Mouse (Mus musculus) layer of hippocampus, adult 2 months (tissue): ENCODE data around the gene Gmcl1. TPM values are rescaled to one million over a fixed set of nuclear protein-coding genes. Genes with fewer than 3 reads are reported as not detected.

ENCODE experiments used
- DNase-seq, 2 experiments: peaks; one replicate each; pipeline ENCODE4 v3.0.0; 2022; ENCODE audit warnings: low spot score in 2 of 2
- H3K27ac ChIP-seq: fragments of 200-600 bp; 2 replicates; pipeline ENCODE4 v1.8.1; 2022
- H3K4me3 ChIP-seq: fragments of 200-600 bp; 2 replicates; pipeline ENCODE4 v1.8.1; 2022; ENCODE audit warnings: mild to moderate bottlenecking
- CTCF ChIP-seq: fragments of 200-600 bp; conservative IDR thresholded peaks from 2 replicates; pipeline ENCODE4 v1.8.1; 2022; ENCODE audit warnings: antibody characterized with exemption, mild to moderate bottlenecking, moderate library complexity
- total RNA-seq, 2 experiments: library from RNA; stranded (reverse); gene quantifications; 2 replicates each; pipeline ENCODE4 v1.2.3; 2021

Gene Gmcl1
- total RNA-seq, 2 experiments from 2014 or later: 28.3 to 31.5 TPM

DNA sequence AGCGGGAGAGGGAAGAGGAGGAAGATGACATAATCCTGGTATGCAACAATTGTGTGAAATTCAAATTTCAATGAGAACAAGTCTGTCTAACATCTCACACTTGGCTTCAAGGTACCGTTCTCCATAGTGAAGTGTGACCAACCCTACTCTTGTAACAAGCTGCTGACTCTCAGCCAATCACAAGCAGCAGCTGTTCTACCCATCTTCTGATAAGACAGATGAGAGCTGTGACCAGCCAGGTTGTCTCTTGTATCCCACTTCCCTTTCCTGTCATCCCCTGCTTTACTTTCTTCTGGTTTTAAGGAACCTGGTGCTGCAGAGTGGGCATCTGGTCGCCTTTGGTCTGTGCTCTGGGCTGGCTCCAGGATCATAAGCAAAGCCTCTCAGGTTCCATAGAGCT is 34.3 kb upstream of the Gmcl1 start:
- Histone ChIP-seq H3K4me3 (no peak overlapping the region), H3K27ac (no peak overlapping the region)
- no peak for TF ChIP-seq CTCF
- no peak for DNase-seq

DNA sequence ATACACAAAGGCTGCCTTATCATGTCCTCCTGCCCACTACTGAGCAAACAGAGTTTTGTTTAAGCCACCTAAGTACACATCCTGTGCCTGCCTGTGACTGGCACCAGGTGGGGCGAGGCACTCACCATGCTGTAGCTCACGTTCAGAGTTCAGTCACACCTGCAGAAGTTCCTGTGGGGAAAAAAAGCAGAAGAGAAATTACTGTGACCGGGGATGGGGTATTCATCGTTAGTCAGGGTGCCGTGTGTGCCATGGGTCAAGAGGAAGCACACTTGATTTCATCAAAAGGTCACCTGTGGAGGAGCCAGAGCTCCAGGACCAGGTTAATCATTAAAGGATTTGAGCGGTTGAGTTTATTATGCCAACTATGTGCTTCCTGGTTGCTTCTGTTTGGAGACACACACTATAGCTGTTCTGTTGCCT is 32.5 kb upstream of the Gmcl1 start:
- no peak for TF ChIP-seq CTCF
- Histone ChIP-seq H3K27ac (no peak overlapping the region), H3K4me3 (no peak overlapping the region)
- DNase-seq: no peak

DNA sequence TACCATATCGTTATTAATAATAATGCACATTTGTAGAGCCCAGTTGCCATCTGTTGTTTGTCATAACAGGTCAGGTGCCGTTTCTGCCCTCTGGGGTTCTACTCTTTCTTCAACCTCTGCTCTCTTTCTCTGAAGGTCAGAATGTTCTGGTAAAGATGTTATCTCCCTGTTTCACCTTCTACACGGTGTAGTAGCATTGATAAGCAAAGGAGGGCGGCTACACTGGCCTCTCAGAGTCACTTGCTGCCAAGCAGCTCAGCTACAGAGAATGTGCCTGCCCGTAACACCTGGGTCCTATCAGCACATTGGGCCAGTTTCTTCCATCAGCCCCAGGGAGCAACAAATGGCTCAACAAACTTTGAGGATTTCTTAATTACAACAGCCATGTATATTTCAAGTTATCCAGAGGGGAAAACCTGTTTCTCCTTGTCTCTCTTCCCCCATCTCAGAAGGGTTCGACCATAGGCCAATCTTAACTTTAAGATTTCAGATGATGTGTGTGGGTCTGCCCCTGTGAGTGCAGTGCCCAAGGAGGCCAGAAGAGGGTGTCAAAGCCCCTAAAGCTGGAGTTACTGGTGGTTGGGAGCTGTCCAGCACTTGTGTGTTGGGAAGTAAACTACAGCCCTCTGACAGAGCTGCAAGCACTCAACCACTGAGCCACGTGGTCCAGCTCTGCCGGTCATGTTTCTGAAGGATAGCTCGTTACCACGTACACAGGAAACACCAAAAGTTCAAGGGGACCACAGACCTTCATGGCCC is 21.1 kb upstream of the Gmcl1 start:
- H3K4me3 ChIP-seq: no peak overlapping the region
- 0 out of 2 replicates have a peak, but pooled peaks have one; percentile 14 for TF ChIP-seq CTCF
- no peak for DNase-seq
- H3K27ac ChIP-seq: no peak overlapping the region

DNA sequence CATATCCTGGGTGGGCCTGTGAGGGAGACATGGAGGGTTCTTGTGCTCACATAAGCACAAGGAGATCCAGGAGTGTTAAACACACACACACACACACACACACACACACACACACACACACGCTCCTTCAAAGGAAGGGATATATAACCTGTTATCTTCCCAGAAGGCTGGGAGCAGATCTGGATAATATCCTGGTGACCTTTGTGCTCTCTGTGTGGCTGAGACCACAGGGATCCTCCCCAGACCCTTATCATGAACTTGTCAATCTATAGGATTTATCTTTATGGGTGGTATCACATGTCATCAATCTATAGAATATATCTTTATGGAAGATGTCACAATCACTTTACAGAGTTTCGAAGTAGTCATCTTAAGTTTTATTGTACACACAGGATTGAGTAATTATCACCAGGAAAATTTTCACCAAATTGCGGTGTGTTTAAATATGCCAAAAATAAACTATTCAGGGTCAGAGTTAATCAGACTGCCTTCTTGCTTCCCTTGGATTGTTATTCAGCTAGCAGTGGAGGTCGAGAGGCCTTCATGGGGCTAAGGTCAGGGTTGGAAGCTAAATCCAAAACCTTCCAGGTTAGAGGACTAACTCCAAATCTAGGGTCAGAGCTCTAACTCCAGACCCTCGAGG is 19.8 kb upstream of the Gmcl1 start:
- no peak for TF ChIP-seq CTCF
- DNase-seq: no peak
- Histone ChIP-seq H3K4me3 (no peak overlapping the region), H3K27ac (no peak overlapping the region)

DNA sequence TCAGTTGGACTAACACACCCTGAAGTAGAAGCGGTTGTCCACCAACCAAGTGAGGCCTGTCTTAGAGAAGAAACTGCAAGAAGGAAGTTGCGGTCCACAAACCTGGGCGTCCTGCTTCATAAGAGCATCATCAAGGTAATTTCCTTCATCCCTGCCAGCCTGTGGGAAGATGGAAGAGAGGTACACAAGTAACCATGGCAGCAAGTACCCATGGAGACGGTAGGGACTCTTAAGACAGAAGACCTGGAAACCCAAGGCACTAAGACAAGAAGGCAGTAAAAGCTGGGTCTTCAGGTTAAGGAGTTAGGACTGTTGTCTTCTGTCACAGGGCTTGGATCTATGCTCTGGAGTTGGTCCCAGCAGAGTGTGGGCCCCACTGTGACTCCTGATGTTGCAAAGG is 17.8 kb upstream of the Gmcl1 start:
- Histone ChIP-seq H3K27ac (no peak overlapping the region), H3K4me3 (no peak overlapping the region)
- no peak for DNase-seq
- TF ChIP-seq CTCF: no peak

DNA sequence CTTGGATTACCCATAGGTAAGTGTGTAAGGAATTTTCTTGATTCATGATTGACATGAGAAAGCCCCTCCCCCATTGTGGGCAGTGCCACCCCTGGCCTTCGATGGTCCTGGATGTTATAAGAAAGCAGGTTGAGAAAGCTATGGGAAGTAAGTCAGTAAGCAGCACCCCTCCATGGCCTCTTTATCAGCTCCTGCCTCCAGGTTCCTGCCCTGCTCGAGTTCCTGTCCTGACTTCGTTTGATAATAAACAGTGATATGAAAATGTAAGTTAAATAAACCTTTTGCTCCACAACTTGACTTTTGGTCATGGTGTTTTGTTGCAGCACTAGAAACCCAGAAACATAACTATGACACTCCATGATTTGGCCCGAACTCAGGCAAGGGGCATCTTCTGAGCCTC is 16.6 kb upstream of the Gmcl1 start:
- Histone ChIP-seq H3K27ac (no peak overlapping the region), H3K4me3 (no peak overlapping the region)
- DNase-seq: no peak
- TF ChIP-seq CTCF: no peak

DNA sequence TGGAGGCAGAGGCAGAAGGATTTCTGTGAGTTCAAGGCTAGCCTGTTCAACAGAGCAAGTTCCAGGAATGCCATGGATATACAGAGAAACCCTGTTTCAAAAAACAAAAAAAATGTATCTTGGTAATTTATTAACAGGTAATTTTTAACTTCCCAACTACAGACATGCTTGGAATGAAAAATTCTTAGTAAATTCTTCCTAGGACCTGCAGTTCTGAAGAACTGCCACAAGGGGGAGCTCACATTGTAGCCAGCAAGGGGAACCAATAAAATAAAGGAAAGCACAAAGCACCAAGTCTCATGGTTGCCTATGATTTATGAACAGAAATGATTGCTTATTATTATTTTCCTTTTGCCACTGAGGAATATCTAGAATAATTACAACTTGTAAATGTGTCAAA is 14.0 kb upstream of the Gmcl1 start:
- peak; percentile 42 to 66 for DNase-seq
- TF ChIP-seq CTCF: peak; percentile 99
- Histone ChIP-seq H3K4me3 (no peak overlapping the region), H3K27ac (no peak overlapping the region)

DNA sequence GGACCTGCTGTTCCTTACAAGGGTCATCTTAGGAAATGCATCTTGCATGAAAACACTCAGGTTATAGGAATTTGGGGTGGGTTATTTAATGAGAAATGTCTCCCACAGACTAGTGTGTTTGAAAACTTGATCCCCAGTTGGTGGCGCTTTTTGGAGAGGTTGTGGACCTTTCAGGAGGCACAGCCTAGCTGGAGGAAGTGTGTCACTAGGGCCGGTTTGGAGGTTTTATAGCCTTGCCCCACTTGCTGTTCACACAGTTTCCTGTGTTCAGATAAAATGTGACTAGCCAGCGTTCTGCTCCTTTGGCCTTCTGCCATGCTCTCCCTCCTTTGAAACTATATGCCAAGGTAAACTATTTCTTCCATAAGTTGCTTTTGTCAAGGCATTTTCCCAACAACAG is 7.5 kb upstream of the Gmcl1 start:
- no peak for TF ChIP-seq CTCF
- no peak overlapping the region for H3K4me3 ChIP-seq
- no peak for DNase-seq
- no peak overlapping the region for H3K27ac ChIP-seq

DNA sequence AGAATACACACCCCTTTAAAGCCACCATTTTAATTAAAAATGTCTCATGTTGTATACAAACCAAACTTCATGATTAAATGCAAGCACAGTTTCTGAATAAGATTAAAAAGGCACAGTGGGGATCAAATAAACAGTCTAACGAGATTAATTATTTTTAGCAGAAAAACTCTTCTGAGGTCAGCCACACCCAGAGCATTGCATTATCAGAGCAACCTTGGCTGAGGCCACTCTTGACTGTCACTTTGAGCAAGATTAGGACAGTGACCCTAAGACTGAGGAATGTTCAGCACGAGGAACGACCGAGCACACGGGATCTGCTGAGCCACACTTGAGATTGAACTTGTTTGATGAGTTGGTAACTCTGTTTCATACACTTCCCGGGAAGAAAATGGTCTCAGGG is 3.6 kb upstream of the Gmcl1 start:
- no peak for TF ChIP-seq CTCF
- no peak overlapping the region for H3K4me3 ChIP-seq
- H3K27ac ChIP-seq: peak overlapping the region; percentile 49
- no peak for DNase-seq

DNA sequence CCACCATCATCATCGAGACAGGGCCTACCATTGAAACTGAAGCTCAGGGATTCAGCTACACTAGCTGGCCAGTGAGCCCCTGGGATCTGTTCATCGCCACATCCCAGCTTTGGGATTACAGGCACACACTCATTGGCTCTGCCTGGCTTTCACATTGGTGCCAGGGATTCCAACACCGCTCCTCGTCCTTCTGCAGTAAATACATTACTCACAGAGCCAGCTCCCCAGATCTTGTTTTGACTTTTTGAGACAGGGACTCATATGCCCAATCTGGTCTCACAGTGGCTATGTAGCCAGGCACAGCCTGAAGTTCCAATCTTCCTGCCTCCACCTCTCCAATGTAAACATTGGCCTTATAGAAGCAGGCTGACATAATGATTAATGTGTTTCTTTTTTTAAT is 3.1 kb upstream of the Gmcl1 start:
- TF ChIP-seq CTCF: no peak
- DNase-seq: peak in 1 of 2 experiments; percentile 23
- no peak overlapping the region for H3K4me3 ChIP-seq
- peak overlapping the region; percentile 49 for H3K27ac ChIP-seq

DNA sequence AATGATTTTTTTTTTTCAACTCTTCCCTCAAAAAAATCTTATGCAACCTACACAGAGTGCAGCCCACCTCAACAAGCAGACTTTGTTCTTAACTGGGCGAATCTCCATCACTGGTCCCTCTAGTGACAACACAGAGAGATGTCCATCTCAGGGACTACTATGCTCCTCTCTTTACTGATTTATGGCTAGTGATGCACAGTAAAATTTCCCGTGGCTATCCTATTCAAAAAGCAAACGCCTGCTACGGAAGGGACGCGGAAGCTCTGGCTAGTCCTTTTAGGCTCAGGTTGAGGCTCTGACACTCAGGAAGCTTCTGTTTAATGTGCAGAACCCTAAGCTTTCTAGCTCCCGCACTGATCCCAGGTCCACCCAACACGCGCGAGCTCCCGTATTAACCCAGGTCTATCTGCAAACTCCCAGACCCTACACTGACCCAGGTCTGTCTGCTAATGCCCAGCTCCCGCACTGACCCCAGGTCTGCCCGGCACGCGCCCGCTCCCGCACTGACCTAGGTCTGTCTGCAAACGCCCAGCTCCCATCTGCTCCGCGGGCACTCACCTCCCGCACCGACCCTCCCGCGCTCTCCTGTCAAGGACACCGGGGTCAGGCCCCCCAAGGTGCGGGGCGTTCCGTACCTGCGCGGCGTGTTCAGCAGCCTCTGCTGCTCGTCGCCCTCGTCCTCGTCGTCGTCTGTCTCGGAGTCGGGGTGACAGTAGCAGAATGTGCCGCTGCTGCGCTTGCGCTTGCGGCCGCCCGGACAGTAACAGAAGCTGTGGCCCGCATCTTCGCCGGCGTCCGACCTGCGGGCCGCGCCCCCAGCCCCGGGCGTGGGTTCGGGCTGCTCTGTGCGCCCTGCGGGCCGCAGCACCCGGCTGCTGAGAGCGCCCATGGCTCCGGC is 658 bp downstream of the Gmcl1 start:
- TF ChIP-seq CTCF: peak; percentile 56

DNA sequence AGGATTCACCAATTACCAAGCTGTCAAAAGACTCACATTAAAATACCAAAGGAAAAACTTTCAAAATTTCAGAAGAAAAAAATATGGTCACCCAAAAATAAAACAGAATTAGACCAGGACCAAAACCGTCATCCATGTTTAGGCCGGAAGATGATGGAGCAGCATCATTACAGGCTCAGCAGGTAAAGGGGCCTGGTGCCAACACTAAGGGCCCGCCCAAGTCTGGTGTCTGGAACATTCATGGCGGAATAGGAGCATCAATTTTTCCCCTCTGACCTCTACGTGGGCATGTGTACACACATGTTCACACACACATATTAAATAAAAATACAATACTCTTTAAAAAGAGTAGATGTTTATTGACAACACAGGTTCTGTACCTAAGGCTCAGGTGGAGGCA is 4.5 kb downstream of the Gmcl1 start:
- H3K4me3 ChIP-seq: no peak overlapping the region
- DNase-seq: no peak
- H3K27ac ChIP-seq: no peak overlapping the region
- TF ChIP-seq CTCF: no peak

More for the DNA sequence above, 658 bp downstream of the Gmcl1 start:
- DNase-seq: no peak
- H3K4me3 ChIP-seq: peak overlapping the region; percentile 88
- H3K27ac ChIP-seq: peak overlapping the region; percentile 90

DNA sequence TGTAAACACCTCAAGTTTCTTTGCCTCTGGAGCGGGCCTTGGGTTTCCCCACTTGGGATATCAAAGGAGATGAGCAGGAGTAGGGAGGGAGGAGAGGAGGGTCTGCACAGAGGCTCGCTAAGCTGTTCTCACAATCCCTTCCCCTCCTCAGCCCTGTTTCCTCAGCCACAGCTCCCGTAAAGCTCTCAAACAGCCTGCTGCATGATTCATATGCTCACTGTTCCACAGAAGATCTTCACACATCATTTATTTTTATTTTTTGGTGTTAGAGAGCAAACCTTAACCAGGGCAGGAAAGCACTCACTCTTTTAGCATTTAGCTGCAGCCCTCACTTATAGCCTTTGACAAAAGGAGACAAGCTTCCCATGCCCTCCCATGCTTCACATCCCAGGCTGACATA is 11.2 kb downstream of the Gmcl1 start:
- no peak for TF ChIP-seq CTCF

More for the DNA sequence above, 11.2 kb downstream of the Gmcl1 start:
- no peak overlapping the region for H3K4me3 ChIP-seq
- DNase-seq: no peak
- H3K27ac ChIP-seq: no peak overlapping the region
